Mouse (Mus musculus): ENCODE results near the gene Trim44.

Gene Trim44

DNA sequence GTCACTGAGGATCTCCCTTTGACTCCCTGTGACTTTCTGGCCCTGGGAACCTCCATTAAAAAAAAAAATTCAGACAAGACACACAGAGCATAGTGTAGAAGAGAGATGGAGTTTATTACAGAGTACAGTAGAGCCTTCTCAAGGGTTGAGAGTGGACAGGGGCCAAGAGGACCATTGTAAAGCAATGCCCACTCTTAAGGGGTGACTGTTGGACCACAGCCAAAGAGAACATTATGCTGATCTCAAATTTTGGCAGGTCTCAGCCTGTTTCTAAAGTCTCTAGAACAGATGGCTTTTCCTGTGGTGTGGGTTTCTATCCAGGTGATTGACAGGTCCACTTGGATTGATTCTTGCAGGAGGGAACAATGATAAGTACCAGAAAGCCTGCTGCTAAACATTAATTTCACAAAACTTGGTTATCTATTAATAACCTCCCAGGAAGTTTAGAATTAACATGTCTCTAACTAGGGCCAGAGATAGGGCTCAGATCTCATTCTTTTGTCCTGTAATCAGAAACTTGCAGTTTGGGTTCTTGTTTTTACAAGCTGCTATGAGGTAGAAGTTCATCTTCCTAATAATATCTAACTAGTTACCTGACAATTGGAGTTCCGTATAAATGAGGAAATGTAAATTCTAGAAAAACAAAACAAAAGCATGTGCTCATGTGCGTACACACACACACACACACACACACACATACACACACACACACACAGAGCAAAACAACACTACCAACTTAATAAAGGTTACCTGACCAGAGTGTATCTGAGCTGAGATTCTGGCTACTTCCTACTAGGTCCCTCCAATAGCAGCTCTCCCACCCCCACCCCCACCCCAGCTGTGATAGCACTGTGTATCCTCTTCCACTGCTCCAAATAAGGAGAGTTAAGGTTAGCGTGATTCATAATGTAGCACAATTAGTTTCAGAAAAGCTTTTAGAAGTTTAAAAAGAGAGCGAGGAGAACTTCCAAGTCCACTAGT lies 1.0 kb downstream of the Trim44 start:
- no peak for DNase-seq (ENCODE audit: low spot score)

DNA sequence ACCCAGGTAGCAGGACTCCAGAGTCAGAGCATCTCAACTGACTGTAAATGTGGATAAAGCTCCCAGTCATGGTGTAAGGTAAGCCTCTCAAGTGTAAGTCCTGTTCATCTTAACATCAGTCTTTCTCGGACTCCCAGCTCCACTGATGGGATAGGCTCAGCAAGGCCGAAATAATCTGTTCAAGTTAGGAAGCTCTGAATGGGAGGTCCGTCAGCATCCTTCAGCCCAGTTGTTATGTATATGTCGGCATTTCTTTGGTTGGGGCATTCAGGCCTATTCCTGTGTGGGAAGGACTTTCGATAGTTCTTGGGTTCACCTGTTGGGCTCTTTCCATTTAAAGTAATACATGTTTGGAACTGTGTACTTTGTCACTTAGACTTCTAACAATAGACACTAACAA lies 3.6 kb downstream of the Trim44 start:
- no peak for DNase-seq (ENCODE audit: low spot score)

DNA sequence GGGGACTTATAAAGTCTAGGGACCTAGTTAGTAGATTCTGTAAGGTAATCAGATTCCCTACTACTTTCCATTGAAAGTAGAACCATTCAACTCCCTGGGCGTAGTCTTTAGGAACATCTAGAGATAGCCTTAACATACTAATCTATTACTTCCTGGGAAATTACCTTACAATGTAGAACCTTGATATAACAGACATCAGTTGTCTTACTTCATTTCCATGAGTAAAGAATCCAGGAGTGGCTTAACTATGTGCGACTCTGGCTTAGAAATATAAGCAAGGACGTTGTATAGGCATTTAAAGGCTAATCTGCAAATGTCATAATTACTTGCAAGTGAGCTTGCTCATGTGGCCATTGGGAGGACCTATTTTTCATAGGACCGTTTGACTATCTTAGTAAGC lies 4.3 kb downstream of the Trim44 start:
- no peak for DNase-seq (ENCODE audit: low spot score)

DNA sequence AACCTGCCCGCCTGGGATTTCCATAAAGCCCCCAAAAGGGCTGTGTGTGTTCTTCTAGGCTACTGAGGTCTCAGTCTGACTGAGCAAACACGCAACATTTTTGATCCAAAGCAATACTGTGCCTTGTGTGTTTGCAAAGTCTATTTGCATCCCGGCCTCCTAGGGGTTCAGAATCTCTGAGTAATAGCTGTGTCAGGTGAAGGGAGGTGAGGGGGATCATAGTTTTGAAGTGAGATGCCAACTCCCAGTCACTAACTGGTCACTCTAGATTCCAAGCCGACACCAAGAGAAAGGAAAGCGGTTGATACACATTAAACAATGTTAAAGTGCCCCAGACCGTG lies 6.3 kb downstream of the Trim44 start:
- no peak for DNase-seq (ENCODE audit: low spot score)

DNA sequence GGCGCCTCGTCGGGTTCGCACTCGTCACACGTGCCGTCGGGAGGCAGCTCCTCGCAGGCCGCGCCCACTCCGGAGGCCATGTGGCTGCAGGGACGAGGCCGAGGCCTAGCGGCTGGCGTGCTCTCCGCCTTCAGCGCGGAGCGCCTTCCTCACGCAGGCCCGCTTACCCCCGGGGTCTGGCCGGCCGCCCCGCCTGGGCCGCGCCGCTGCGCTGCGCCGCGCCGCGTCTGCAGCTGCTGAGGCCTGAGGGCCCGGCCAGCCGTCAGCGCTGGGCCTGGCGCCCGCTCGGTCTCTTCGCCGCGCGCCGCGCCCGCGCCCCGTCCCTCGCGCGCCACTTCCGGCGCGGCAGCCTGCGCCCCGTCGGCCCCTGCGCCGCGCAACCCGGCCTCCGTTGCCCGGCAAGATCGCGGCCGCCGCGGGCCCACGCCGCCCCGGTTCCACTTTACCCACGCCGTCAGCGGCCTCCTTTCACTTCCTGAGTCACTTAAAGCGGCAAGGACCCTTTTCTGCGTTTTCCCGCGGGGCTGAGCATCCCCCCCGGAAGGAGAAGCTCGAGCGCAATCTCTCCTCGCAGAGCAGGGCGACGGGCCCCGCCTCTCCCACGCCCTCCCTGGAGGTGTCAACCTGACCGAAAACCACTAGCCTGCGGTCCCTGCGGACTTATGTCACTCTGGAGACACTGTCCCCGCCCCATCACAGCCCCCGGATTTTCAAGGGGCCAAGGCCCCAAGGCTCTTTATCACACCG lies 6.8 kb downstream of the Trim44 start:
- DNase-seq (ENCODE audit: low spot score): peak; percentile 78

DNA sequence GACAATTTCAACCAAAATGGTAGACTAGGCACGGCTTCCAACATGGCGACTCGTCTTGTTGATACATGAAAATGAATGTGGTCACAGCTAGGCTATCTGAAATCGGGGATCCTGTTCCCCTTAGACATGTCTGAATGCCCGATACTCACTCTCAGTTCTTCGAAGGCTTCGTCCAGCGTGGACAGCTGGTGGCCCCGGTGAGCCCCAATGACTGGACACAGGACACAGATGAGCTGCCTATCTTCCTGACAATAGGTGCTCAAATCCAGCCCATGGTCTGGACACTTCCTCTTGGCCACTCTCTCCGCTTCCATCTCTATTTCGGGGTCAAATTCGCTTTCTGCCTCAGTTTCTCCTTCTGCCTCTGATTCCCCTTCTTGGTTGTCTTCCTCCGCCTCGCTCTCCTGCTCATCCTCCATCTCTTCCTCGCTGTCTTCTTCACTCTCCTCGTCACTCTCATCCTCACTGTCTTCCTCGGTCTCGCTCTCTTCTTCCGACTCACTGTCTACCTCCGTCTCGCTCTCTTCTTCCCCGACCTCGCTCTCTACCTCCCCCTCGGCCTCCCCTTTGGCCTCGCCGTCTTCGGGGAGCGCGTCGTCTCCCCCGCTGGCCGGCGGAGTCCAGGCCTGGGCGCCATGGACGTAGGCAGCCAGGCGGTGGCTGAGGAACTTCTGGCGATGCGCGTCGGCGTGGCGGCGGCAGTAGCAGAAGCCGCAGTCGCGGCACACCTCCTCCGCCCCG lies 7.6 kb downstream of the Trim44 start:
- DNase-seq (ENCODE audit: low spot score): no peak

DNA sequence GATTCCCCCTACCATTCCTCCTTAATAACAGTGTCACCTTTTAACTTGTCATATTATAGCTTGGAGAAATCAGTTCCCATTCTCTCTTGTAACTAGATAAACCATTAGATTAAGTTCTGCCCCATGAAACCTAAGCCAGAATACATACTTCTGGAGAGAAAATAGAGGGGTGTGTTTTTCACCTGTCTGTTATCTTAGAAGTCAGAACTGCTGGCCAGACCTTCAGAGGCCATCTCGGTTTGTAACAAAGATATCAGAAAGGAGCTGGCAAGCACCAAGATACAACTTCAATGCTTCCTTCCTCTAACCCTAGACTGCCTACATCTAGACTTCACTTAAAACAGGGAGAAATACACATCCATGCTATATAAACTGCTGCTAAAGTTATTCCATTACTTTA lies 11.1 kb downstream of the Trim44 start:
- DNase-seq (ENCODE audit: low spot score): no peak

DNA sequence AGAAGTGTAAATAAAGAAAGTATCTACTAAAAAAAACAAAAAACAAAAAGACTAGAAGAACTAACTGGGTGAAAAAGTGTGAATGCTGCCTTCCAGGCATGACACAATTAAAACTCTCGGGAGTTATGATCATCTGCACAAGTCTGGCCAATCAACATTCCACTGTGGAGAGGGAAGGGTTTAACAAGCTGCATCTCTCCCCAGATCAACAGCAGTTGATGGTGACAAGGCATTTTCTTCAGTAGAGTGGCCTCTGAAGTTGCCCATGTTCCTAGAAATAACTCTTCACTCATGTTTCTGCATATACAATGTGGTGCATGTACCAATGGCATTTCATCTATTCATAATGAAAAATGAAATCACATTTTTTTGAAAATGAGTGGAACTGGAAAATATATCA lies 14.2 kb downstream of the Trim44 start:
- DNase-seq (ENCODE audit: low spot score): no peak

DNA sequence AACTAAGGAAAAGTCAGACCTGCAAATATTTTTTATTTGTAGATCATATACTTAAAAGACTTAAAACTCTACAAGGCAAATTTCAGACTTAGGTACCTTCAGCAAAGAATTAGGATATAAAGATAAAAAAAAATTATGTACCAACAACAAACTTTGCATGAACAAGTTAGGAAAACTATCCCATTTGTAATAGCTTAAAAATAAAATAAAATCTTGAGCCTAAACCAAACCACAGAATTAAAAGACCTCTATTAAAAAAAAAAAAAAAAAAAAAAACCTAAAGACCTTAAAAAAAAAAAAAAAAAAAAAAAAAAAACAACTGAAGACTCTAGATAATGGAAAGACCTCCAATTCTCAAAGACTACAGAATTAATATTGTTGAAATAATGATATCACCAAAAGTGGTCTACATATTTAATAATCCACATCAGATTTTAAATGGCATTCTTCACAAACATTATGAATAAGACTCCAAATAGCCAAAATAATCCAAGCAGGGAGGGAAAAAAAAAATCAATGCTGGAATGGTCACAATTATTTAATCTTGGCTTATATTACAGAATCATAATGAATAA lies 22.2 kb downstream of the Trim44 start:
- DNase-seq (ENCODE audit: low spot score): no peak

DNA sequence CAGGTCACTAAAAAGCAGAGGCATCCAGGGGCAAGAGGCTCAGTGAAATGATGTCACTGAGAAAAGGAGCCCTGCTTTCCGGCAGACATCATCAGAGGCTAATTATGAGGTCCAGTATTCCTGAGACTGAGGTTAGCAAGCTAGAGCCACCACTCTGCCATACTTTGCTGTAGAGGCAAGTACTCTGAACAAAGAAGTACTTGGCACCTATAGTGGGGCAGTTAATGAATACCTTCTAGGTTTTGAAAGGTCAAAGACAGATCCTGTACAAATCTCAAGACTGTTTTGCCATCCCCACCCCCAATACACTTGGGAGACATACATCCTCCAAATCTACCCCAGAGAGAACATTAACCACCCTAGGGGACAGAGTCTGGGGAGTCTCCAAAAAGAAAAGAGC lies 23.1 kb downstream of the Trim44 start:
- DNase-seq (ENCODE audit: low spot score): no peak

DNA sequence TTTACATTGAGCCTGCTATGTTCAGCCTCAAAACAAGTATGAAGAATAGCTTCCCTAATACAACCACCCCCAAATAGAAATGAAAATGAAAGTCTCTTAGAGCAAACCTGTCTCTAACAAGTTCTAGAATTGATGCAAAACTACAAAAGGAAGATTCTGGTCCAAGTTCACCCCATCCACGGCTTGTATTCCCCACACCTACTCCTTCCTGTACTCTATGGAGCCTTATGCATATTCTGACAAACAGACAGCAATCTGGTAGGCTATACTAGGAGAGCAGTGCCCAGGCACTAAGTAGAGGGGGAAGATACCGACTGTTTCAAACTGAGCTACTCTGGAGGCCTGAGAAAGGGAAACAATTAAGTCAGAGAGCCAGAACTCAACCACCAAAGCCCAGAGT lies 23.6 kb downstream of the Trim44 start:
- no peak for DNase-seq (ENCODE audit: low spot score)

DNA sequence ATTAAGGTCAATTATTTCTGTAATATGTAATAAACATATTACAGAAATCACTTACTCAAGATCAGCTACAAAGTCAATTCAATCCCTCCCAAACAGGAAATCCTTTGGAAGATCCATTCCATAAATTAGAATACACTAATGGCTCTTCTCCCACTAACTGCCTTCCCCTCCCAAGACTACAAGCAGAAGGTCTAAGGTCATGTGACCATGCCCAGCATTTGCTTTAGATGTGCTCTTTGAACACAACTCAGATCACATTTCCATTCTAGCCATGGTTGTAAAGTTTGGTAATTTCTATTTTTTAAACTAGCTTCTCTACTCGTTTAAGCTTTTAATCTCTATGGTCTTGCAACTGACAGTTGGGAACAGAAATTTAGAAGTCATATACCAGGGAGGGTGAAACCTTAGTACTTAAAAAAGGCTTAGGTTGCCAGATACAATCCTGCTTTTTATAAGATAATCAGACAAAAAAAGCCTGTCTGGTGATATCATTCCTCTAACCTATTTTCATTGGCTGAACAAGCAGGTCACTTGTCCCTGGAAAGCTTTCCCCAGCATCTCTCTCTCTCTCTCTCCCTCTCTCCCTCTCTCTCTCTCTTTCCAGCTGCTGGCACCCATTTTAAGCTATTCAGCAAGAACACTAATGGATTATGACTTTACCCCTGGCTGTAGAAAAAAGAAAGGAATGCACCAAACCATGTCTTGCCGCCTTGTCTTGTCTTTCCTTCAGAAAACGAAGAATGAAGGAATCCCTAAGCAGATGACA lies 24.4 kb downstream of the Trim44 start:
- DNase-seq (ENCODE audit: low spot score): peak; percentile 18

DNA sequence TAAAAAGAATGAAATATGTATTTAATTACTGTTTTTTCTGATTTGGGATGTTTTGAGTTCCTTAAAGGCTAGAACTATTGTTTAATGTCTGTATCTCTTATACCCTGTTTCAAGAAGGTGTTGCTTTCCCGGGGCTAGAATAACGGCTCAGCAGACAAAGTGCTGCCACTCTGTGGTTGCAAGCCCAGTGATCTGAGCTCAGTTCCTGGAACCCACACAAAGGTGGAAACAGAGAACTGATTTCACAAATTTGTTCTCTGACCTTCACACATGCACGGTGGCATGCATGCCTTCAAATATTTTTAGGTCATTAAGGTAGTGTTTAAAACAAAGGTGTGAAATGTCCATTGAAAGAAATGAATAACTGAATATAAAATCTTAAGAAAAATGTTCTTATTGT lies 25.1 kb downstream of the Trim44 start:
- DNase-seq (ENCODE audit: low spot score): no peak

DNA sequence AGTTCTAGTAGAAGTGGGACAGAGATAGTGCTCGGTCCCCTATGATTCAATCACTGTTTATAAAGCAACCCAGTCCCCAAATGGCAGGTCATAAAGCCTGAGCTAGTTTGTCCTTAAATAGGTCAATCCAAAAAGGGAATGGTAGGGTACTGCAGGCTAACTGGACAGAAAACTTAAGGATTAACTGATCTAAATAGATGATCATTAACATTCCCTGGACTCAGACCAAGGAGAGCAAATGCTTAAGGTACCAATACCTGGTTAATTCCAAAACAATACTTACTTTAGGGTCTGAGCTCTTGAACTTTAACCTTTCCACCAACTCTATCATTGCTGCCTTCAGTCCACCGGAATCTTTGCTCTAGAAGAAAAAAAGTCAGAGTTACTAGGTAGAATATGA lies 27.0 kb downstream of the Trim44 start:
- no peak for DNase-seq (ENCODE audit: low spot score)

DNA sequence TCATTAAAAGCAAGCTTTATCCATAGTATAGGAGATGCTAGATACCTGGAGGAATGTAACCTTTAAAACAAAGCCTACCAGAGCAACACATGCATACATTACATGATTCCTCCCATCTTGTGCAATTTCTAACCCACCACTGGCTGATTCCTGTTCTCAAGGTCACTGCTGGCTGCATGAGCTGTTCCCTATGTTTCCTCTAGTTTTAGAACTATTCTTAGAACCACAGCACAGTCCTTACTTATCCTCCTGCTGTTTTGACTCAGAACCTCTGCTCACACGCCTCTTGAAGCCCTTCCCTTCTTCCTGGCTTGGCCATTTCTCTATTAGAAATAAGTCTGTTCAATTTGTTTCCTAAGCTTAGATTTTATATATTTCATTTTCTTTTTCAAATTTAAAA lies 28.7 kb downstream of the Trim44 start:
- no peak for DNase-seq (ENCODE audit: low spot score)

DNA sequence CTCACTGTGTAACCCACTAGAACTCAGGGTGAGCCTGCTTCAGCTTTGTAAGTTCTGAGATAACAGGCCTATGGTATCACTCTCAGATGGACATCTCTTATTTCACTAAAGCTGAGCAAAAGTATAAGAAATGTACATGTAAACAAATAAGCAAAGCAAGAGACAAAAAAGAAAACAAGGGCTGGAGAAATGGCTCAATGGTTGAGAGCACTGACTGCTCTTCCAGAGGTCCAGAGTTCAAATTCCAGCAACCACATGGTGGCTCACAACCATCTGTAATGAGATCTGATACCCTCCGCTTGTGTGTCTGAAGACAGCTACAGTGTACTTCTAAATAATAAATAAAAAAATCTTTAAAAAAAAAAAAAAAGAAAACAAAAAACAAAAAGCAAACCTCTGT lies 29.2 kb downstream of the Trim44 start:
- DNase-seq (ENCODE audit: low spot score): no peak

DNA sequence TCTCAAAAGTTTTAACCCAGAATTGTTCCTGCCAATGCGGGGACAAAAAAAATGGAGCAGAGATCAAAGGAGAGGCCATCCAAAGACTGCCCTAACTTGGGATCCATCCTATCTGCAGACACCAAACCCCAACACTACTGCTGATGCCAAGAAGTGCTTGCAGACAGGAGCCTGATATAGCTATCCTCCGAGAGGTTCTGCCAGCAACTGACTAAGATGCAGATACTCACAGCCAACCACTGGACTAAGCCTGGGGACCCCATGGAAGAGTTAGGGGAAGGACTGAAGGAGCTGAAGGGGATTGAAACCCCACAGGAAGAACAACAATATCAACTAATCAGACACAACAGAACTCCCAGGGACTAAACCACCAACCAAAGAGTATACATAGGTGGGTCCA lies 30.3 kb downstream of the Trim44 start:
- no peak for DNase-seq (ENCODE audit: low spot score)

DNA sequence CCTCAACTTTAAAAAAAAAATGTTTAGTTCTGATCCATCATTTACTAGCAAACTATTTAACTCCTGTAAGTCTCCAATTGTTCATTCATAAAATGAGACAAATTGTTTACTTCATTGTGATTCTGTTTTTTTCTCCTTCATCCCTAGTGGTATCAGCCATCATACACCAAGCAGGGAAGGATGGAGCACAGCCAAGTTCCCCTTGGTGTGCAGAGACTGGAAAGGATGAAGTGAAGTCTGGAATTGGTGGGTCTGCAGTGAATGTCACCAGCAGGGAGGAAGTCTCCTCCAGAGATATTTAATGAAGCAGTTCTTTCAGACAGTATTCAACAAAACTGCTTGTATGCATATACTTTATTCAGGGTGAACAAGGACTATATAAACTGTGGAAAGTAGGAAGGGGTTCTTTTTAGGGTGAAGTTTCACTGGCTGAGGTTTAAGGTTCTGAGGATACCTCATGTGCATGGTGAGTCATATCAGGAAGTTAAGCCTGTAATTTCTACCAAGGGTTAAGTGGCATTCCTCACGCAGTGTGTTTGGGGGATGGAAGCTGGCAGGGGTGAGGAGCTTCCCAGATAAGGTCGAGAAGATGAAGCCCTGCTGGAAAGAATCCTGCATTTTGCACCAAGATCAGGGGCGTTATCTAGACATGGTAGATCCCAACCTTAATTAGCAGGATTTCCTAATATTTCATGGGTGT lies 34.1 kb downstream of the Trim44 start:
- DNase-seq (ENCODE audit: low spot score): no peak

DNA sequence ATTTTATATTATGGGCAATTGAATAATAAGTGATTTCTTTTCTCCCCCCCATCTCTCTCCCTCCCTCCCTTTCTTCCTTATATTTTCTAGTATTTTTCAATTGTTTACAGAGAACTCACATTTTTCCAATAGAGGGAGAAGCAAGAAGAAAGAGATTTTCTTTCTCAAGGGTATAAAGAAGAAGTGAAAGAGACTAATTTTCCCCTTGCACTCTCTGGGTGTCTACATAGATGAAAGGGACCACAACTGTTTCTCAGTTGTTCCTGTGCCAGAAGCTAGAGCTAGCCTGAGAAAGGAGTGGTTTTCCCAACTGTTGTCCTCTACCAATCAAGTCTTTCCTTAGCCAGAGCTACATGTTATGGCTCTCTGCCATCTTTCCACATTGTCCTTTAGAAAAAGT lies 34.9 kb downstream of the Trim44 start:
- no peak for DNase-seq (ENCODE audit: low spot score)

DNA sequence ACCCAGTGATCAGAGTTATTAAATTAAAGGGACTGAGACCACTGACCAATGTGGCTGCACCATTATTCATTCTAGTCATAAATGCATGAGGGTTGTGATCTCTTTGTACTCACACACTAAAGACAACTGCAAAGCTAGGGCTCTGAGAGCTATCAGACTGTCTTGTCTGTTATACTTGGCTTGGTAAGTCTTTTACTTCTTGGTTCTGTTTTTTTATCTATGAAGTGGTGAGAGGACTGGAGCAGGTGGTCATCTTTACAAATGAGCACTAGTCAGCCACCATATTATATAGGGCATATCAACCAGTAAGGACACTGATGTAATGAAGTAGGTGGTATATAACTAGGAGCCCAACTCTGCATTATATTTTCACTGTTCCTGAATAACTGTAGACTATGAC lies 36.3 kb downstream of the Trim44 start:
- DNase-seq (ENCODE audit: low spot score): no peak

DNA sequence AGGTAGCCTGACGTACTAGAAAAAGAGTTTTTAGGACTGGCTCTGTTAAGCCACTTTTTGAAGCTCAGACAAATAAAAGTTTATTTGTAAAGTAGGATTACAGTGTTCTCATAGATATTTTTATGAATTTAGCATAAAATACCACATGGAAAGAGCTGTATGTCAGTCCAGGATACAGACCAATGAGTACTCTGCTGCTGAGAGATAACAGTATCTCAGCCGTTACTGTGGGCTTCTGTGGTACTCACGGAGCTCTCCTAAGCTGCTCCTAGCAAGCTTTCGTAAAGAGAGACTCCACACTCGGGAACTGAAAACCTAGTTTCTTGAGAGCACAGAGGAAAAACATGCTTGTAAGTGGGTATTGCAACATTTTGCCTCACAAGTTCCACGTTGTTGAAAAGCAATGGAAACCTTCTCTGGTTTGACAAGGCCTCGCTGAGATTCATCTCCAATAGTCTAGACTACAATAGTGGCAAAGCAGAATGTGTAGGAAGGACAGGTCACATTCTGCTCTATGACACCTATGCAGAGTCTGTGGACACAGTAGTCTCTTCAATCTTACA lies 41.6 kb downstream of the Trim44 start:
- no peak for DNase-seq (ENCODE audit: low spot score)
